Comparison of ENCODE assay signal across 13 mouse cellular contexts in the genomic region with DNA sequence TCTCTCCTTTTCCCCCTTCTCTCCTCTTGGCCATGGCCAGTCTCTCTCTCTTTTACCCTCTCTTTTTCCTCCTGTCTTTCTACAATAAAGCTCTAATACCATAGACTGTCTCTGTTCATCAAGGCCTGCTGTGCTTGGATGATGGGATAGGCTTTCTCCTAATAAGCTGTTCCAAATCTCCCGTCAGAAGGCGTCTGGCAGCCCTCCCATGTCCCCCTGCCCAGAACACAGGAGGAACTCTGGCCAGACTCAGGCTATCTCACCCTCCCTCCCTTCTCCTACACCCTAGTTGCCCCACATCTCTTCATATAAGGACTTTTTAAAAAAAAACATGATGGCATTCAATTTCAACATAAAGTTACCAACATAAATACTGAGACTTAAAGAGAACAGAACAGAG.
"Had no signal": no experiment of that assay in that cellular context is flagged by ENCODE, and none has a peak within 500 bp of the region (broad histone marks: within the 10 kb centered on the region; RNA-seq: fewer than 3 reads in every experiment).

No protein-coding gene starts in this region.

- DNase-seq: cerebellum, adult 9-10 months; cerebellum, adult 9-11 months; cerebellum, postnatal 25 days; cerebellum, postnatal 36 days; embryo, embryonic 11 days; forebrain, postnatal 0 days; gastrocnemius, adult 2 months; gastrocnemius, postnatal 10 days; gastrocnemius, postnatal 14 days; gastrocnemius, postnatal 25 days; gastrocnemius, postnatal 36 days; heart, adult 18-20 months; heart, adult 2 months had no signal
